Mouse (Mus musculus) embryonic facial prominence, embryonic 14.5 days (tissue): ENCODE data around the gene Rex1bd. TPM values are rescaled to one million over a fixed set of nuclear protein-coding genes. Genes with fewer than 3 reads are reported as not detected.

Source experiments
- ATAC-seq: fragments of 200-750 bp; cut with Nextera tagmentation; 2 replicates; pipeline ENCODE4 v1.8.0; 2017; ENCODE audit warnings: low read depth, moderate number of reproducible peaks, moderate TSS enrichment
- DNase-seq: peaks from one replicate; pipeline ENCODE4 v3.0.0-alpha.2; 2015; ENCODE audit warnings: low spot score
- H3K27ac ChIP-seq: fragments of 300-500 bp; sonication (generic); replicated peaks from 2 replicates; pipeline ENCODE4 v1.5.1; 2014; ENCODE audit warnings: low read depth, mild to moderate bottlenecking, low read length, moderate library complexity
- H3K27me3 ChIP-seq: fragments of 300-500 bp; sonication (generic); replicated peaks from 2 replicates; pipeline ENCODE4 v1.6.1; 2014; ENCODE audit warnings: low read length; ENCODE audit not compliant: control insufficient read depth, insufficient read depth
- H3K36me3 ChIP-seq: fragments of 300-500 bp; sonication (generic); 2 replicates; pipeline ENCODE4 v1.6.1; 2014; ENCODE audit warnings: low read length, mixed read lengths; ENCODE audit not compliant: control insufficient read depth, insufficient read depth
- H3K4me1 ChIP-seq: fragments of 300-500 bp; sonication (generic); 2 replicates; pipeline ENCODE4 v1.6.1; 2014; ENCODE audit warnings: antibody characterized with exemption, low read length; ENCODE audit not compliant: control insufficient read depth, insufficient read depth
- H3K4me2 ChIP-seq: fragments of 300-500 bp; sonication (generic); 2 replicates; pipeline ENCODE4 v1.6.1; 2014; ENCODE audit warnings: low read depth, mild to moderate bottlenecking, low read length, moderate library complexity, mixed read lengths
- H3K4me3 ChIP-seq: fragments of 300-500 bp; sonication (generic); 2 replicates; pipeline ENCODE4 v1.5.1; 2014; ENCODE audit warnings: low read depth, mild to moderate bottlenecking, low read length
- H3K9ac ChIP-seq: fragments of 300-500 bp; sonication (generic); 2 replicates; pipeline ENCODE4 v1.6.1; 2014; ENCODE audit warnings: low read depth, mild to moderate bottlenecking, low read length, moderate library complexity, mixed read lengths
- H3K9me3 ChIP-seq: fragments of 300-500 bp; sonication (generic); 2 replicates; pipeline ENCODE4 v1.6.1; 2016; ENCODE audit warnings: low read length; ENCODE audit not compliant: control insufficient read depth
- WGBS: fragments of 180-500 bp; shearing (Covaris S2); extraction: QIAGEN DNeasy Blood & Tissue Kit; methylation state at CpG from one replicate; pipeline ENCODE4 v1.1.7; 2014; 5-methylcytosine and 5-hydroxymethylcytosine counted together
- polyA plus RNA-seq: library from polyadenylated mRNA; unstranded; fragments of >200 nt; fragmentation: Nextera tagmentation; extraction: Ambion mirVana; gene quantifications from 2 replicates; pipeline ENCODE4 v1.2.1, GENCODE M21; 2014

Gene Rex1bd
- polyA plus RNA-seq, 1 experiment from 2014 or later, result 148 TPM

DNA sequence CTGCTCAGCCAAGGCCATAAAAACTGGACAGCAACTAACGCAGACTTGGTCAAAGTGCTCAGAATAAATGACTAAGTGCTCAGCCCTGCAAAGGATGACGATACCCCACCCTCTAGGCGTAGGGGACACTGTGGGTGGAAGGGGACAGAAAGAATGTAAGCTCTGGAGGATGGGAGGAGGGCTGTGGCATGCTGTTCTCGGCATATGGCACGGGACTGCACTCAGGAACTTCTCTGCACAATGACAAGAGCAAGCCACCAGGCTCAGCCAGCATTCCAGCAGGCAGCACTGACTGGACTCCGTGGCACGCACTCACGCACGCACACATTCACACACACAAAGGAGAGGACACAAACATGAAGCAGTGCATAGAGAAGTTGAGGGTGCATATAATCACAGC lies 45.9 kb downstream of the Rex1bd start:
- WGBS, result 81% methylated on average over 9 of the region's 9 CpGs
- Histone ChIP-seq H3K4me3 (no peak overlapping the region), H3K27ac (no peak overlapping the region), H3K27me3 (no peaks in the 10 kb centered on the region), H3K4me1 (no peaks in the 10 kb centered on the region), H3K36me3 (peaks cover 7% of the 10 kb centered on the region), H3K9me3 (no peaks in the 10 kb centered on the region), H3K4me2 (no peak overlapping the region), H3K9ac (no peak overlapping the region)
- ATAC-seq (no peak), DNase-seq (no peak)

DNA sequence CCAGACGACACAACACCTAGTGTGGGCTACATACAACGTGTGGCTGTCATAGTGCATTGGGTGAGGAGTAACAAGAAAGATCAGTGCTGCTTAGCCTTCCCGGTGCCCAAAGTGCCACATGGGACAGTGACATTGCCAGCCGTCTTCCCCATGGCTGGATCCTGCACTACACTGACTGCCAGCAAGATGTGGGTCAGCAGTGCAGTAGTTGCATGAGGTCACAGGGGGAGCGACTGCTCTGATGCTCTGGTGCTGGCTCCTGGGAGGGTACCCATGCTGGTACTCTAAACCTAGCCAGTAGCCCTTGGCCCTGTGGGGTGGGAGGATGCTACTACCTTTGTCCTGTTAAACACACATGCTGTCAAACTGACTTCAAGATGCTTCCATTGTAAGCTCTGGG lies 46.4 kb downstream of the Rex1bd start:
- no peak overlapping the region for H3K27ac ChIP-seq
- H3K36me3 ChIP-seq, result peaks cover 7% of the 10 kb centered on the region
- 88% methylated on average over 5 of the region's 5 CpGs for WGBS
- no peak for DNase-seq
- H3K9me3 ChIP-seq, result no peaks in the 10 kb centered on the region
- no peak for ATAC-seq
- no peak overlapping the region for H3K9ac ChIP-seq
- no peak overlapping the region for H3K4me2 ChIP-seq
- H3K4me3 ChIP-seq, result no peak overlapping the region
- no peaks in the 10 kb centered on the region for H3K27me3 ChIP-seq
- H3K4me1 ChIP-seq, result no peaks in the 10 kb centered on the region

DNA sequence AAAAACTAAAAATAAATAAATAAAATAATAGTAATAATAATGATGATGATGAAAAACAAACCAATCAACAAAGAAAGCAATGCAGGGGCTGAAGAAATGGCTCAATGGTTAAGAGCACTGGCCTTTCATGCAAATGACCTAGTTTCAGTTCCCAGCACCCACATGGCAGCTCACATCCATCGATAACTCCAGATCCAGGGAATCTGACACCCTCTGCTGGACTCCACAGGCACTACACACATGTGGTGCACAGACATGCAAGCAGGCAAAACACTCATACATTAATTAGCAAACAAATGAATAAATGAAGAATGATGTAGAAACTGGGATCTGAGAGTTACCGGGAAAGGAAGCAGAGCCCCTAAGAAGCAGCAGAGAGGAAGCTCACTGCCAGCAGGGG lies 46.9 kb downstream of the Rex1bd start:
- ATAC-seq (no peak), DNase-seq (no peak)
- no peak overlapping the region for H3K4me2 ChIP-seq
- no peak overlapping the region for H3K4me3 ChIP-seq
- no peaks in the 10 kb centered on the region for H3K4me1 ChIP-seq
- peaks cover 7% of the 10 kb centered on the region for H3K36me3 ChIP-seq
- 92% methylated on average over 2 of the region's 2 CpGs for WGBS
- H3K9ac ChIP-seq, result no peak overlapping the region
- no peaks in the 10 kb centered on the region for H3K9me3 ChIP-seq
- no peak overlapping the region for H3K27ac ChIP-seq
- H3K27me3 ChIP-seq, result no peaks in the 10 kb centered on the region

GRCm38 (mm10) chr8:70458462-70458861 lies 48.1 kb downstream of the Rex1bd start:
- Histone ChIP-seq H3K4me3 (no peak overlapping the region), H3K36me3 (peaks cover 7% of the 10 kb centered on the region), H3K4me2 (no peak overlapping the region), H3K27ac (no peak overlapping the region), H3K27me3 (no peaks in the 10 kb centered on the region), H3K9ac (no peak overlapping the region), H3K4me1 (no peaks in the 10 kb centered on the region), H3K9me3 (no peaks in the 10 kb centered on the region)
- ATAC-seq (no peak), DNase-seq (no peak)
- WGBS, result 93% methylated on average over 3 of the region's 3 CpGs

- H3K4me3 ChIP-seq, result no peak overlapping the region
- H3K9ac ChIP-seq, result no peak overlapping the region
- ATAC-seq, result no peak
- peaks cover 7% of the 10 kb centered on the region for H3K36me3 ChIP-seq
- H3K4me2 ChIP-seq, result no peak overlapping the region
- no peak overlapping the region for H3K27ac ChIP-seq
- H3K27me3 ChIP-seq, result no peaks in the 10 kb centered on the region
- no peaks in the 10 kb centered on the region for H3K4me1 ChIP-seq
- DNase-seq, result no peak
- 87% methylated on average over 6 of the region's 6 CpGs for WGBS
- no peaks in the 10 kb centered on the region for H3K9me3 ChIP-seq
Observed at GRCm38 (mm10) chr8:70457882-70458281, 48.7 kb downstream of the Rex1bd start.

DNA sequence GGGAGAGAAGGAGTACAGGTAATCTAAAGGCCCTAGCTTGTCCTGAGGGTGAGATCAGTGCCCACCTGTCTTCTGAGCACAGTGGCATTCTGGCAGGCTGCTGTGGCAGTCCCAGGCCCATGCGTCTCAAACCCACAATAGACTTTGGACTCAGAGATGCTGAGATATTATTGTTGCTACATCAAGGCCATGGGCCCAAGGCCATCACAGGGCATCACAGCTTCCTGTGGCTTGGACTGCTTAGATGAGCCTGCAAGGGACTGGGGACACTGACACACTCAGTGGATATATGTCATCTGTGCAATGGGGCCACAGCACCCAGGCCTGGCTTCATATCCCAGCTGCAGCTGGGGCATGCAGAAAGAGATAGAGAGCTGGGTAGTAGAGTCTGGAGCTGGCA lies 49.6 kb downstream of the Rex1bd start:
- DNase-seq (no peak), ATAC-seq (no peak)
- Histone ChIP-seq H3K4me2 (no peak overlapping the region), H3K9me3 (no peaks in the 10 kb centered on the region), H3K27ac (no peak overlapping the region), H3K4me1 (no peaks in the 10 kb centered on the region), H3K9ac (no peak overlapping the region), H3K27me3 (no peaks in the 10 kb centered on the region), H3K36me3 (peaks cover 14% of the 10 kb centered on the region), H3K4me3 (no peak overlapping the region)
- WGBS, result 83% methylated on average over 1 of the region's 1 CpGs

Other genes with a start within 250 kb of the Rex1bd start
- gene Homer3, start 223.9 kb downstream of the Rex1bd start, polyA plus RNA-seq, result 26.8 and 37.3 TPM in 2 replicates
- gene Ddx49, start 204.3 kb downstream of the Rex1bd start, polyA plus RNA-seq, result 47.4 and 49.2 TPM in 2 replicates
- 314 and 345 TPM in 2 replicates for gene Cope, start 204.2 kb downstream of the Rex1bd start, polyA plus RNA-seq
- 10.0 and 10.7 TPM in 2 replicates for gene Cers1, start 191.0 kb downstream of the Rex1bd start, polyA plus RNA-seq
- 1.7 TPM in 1 of 2 replicates, not detected in the other for gene Gdf1, start 176.9 kb downstream of the Rex1bd start, polyA plus RNA-seq
- gene Upf1, start 153.5 kb downstream of the Rex1bd start, polyA plus RNA-seq, result 18.9 and 19.1 TPM in 2 replicates
- 9.5 and 9.9 TPM in 2 replicates for gene Comp, start 133.2 kb downstream of the Rex1bd start, polyA plus RNA-seq
- 19.3 and 22.1 TPM in 2 replicates for gene Crtc1, start 67.2 kb downstream of the Rex1bd start, polyA plus RNA-seq
- 18.7 and 21.5 TPM in 2 replicates for gene Klhl26, start 29.8 kb downstream of the Rex1bd start, polyA plus RNA-seq
- 10.2 and 14.5 TPM in 2 replicates for gene Tmem59l, start 19.4 kb downstream of the Rex1bd start, polyA plus RNA-seq
- 67.3 and 68.1 TPM in 2 replicates for gene Crlf1, start 13.6 kb downstream of the Rex1bd start, polyA plus RNA-seq
- 991 and 1,091 TPM in 2 replicates for gene Uba52, start 4.0 kb upstream of the Rex1bd start, polyA plus RNA-seq
- gene Fkbp8, start 21.0 kb upstream of the Rex1bd start, polyA plus RNA-seq, result 202 and 234 TPM in 2 replicates
- gene Kxd1, start 21.2 kb upstream of the Rex1bd start, polyA plus RNA-seq, result 51.0 and 59.8 TPM in 2 replicates
- 17.3 and 21.7 TPM in 2 replicates for gene Ell, start 32.7 kb upstream of the Rex1bd start, polyA plus RNA-seq
- gene Isyna1, start 87.6 kb upstream of the Rex1bd start, polyA plus RNA-seq, result 94.5 and 107 TPM in 2 replicates
- 120 and 132 TPM in 2 replicates for gene Ssbp4, start 102.1 kb upstream of the Rex1bd start, polyA plus RNA-seq
- gene Lrrc25, start 109.4 kb upstream of the Rex1bd start, polyA plus RNA-seq, result 1.8 and 2.3 TPM in 2 replicates
- 0.28 and 0.29 TPM in 2 replicates for gene Gdf15, start 125.7 kb upstream of the Rex1bd start, polyA plus RNA-seq
- gene Pgpep1, start 153.6 kb upstream of the Rex1bd start, polyA plus RNA-seq, result 59.8 and 62.7 TPM in 2 replicates
- 199 and 223 TPM in 2 replicates for gene Lsm4, start 166.5 kb upstream of the Rex1bd start, polyA plus RNA-seq
- gene Jund, start 192.2 kb upstream of the Rex1bd start, polyA plus RNA-seq, result 103 and 121 TPM in 2 replicates
- gene Iqcn, start 196.7 kb upstream of the Rex1bd start, polyA plus RNA-seq, result not detected in 2 replicates
- not detected in 2 replicates for gene Gm3336, start 211.8 kb upstream of the Rex1bd start, polyA plus RNA-seq
- 0.16 and 0.22 TPM in 2 replicates for gene Pde4c, start 217.0 kb upstream of the Rex1bd start, polyA plus RNA-seq
- 36.3 and 39.0 TPM in 2 replicates for gene Rab3a, start 247.9 kb upstream of the Rex1bd start, polyA plus RNA-seq